Mouse (Mus musculus) E14TG2a.4 (cell line): ENCODE results near the gene Ghr.

Experiments
- H3K27me3 ChIP-seq: 2 replicates; pipeline ENCODE4 v1.6.1; 2014; ENCODE audit warnings: low read length, control low read depth; ENCODE audit not compliant: insufficient read depth
- H3K36me3 ChIP-seq: 2 replicates; pipeline ENCODE4 v1.6.1; 2014; ENCODE audit warnings: low read length, control low read depth; ENCODE audit not compliant: insufficient read depth
- H3K4me1 ChIP-seq: replicated peaks from 2 replicates; pipeline ENCODE4 v1.6.1; 2014; ENCODE audit warnings: low read depth, low read length, control low read depth
- H3K4me3 ChIP-seq: replicated peaks from 2 replicates; pipeline ENCODE4 v1.5.1; 2014; ENCODE audit warnings: mild to moderate bottlenecking, low read length
- H3K9me3 ChIP-seq: 2 replicates; pipeline ENCODE4 v1.6.1; 2014; ENCODE audit warnings: low read length, control low read depth
- CTCF ChIP-seq: conservative IDR thresholded peaks from 2 replicates; pipeline ENCODE4 v1.5.1; 2014; ENCODE audit warnings: low read length
- NANOG ChIP-seq: IDR thresholded peaks from 2 replicates; pipeline ENCODE4 v1.6.1; 2014; ENCODE audit warnings: borderline replicate concordance, low read length, mixed read lengths
- POU5F1 ChIP-seq: IDR thresholded peaks from 2 replicates; pipeline ENCODE4 v1.6.1; 2014; ENCODE audit warnings: low read length, borderline replicate concordance

Ghr gene

GRCm38 (mm10) chr15:3269996-3270645 lies 313.2 kb downstream of the Ghr start:
- Histone ChIP-seq H3K4me1 (peaks cover 47% of the 10 kb centered on the region), H3K36me3 (no peaks in the 10 kb centered on the region), H3K27me3 (no peaks in the 10 kb centered on the region), H3K9me3 (no peaks in the 10 kb centered on the region), H3K4me3 (peak overlapping the region; percentile 46)
- no peak for TF ChIP-seq POU5F1
- TF ChIP-seq CTCF = no peak
- TF ChIP-seq NANOG = no peak

GRCm38 (mm10) chr15:3269496-3269895 lies 313.8 kb downstream of the Ghr start:
- Histone ChIP-seq H3K36me3 (no peaks in the 10 kb centered on the region), H3K4me1 (peaks cover 47% of the 10 kb centered on the region), H3K9me3 (no peaks in the 10 kb centered on the region), H3K4me3 (no peak overlapping the region), H3K27me3 (no peaks in the 10 kb centered on the region)
- TF ChIP-seq POU5F1 (no peak), CTCF (no peak), NANOG (no peak)

DNA sequence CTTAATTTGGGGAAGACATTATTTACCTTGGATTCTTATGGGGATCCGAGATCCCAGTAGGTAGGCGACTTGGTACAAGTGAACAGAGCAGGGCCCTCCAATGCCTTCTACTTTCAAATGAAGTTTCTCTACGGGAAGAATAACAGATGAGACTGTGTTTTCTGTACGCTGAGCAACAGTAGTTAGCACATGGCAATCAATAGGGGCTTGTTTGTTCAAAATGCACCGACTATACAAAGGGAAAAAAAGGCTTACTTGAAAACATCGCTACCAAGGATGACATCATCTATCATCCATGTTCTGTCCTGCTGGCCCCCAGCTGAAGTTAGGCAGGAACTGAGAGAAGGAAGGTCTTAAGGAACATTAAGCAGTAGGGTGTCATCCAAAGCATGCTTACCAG lies 315.0 kb downstream of the Ghr start, which contains the start of gene Selenop:
TSS of gene Selenop (plus strand) at position 301 of the 400 bp plus-strand sequence.
- Histone ChIP-seq H3K4me1 (peaks cover 43% of the 10 kb centered on the region), H3K4me3 (no peak within 1 kb of the TSS), H3K27me3 (no peaks in the 10 kb centered on the region), H3K36me3 (no peaks in the 10 kb centered on the region), H3K9me3 (no peaks in the 10 kb centered on the region)
- no peak for TF ChIP-seq POU5F1
- no peak for TF ChIP-seq CTCF
- TF ChIP-seq NANOG = no peak
